Mouse (Mus musculus) kidney, adult 2 months (tissue): ENCODE results near the gene Gm7075.

Experiments used
- CTCF ChIP-seq: fragments of 200-500 bp; conservative IDR thresholded peaks from 2 replicates; pipeline ENCODE4 v1.5.1; 2011; ENCODE audit warnings: low read depth, mild to moderate bottlenecking, control low read depth, low read length, moderate library complexity, mixed read lengths; ENCODE audit not compliant: insufficient read depth, insufficient read length
- POLR2A ChIP-seq: fragments of 200-500 bp; IDR thresholded peaks from one replicate; pipeline ENCODE4 v1.6.1; 2011; ENCODE audit warnings: low read depth, low read length, control low read depth

GRCm38 (mm10) chr10:63429785-63430305, 8.3 kb upstream of the Gm7075 start, which contains the start of gene Ctnna3:
- TF ChIP-seq CTCF (no peak), POLR2A (no peak)
